Mouse (Mus musculus) 3T3-L1 (cell line): ENCODE results near the gene Bmpr1a.
"Not testable (repeated sequence)": the region's sequence is repeated elsewhere in the genome, so short reads cannot be mapped to it uniquely, and the experiment has no call there.

Source experiments
- DNase-seq: peaks from one replicate; pipeline ENCODE4 v3.0.0-alpha.2; 2015; ENCODE audit warnings: low read depth, low spot score

Gene Bmpr1a

DNA sequence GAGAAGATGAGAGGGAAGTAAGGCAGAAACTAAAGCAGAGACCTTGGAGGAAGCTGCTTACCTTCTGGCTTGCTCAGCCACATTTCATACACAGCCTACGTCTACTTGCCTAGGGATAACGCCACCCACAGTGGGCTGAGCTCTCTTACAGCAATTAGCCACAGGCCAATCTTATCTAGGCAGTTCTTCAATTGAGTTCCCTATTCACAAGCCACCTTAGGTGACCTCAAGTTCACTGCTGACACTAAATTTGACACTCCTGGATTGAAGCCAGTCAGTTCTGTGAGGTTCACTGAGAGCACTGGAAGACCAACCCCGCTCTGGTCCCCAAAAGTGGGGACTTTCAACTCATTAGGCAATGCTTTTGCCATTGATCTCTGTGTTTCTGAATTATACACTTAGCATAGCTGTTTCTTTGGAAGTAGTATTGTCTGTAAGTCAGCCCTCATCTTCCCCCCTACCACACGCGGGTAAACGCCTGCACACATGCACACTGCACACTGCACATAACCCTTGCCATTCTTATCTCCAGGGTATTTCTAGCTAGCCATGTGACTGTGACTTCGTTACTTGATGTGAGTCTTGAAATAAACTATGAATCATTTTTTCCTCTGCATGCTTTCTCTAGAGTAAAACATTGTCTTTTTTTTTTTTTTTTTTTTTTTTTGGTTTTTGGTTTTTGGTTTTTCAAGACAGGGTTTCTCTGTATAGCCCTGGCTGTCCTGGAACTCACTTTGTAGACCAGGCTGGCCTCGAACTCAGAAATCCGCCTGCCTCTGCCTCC is 120.0 kb downstream of the Bmpr1a start:
- peak; percentile 50 for DNase-seq

DNA sequence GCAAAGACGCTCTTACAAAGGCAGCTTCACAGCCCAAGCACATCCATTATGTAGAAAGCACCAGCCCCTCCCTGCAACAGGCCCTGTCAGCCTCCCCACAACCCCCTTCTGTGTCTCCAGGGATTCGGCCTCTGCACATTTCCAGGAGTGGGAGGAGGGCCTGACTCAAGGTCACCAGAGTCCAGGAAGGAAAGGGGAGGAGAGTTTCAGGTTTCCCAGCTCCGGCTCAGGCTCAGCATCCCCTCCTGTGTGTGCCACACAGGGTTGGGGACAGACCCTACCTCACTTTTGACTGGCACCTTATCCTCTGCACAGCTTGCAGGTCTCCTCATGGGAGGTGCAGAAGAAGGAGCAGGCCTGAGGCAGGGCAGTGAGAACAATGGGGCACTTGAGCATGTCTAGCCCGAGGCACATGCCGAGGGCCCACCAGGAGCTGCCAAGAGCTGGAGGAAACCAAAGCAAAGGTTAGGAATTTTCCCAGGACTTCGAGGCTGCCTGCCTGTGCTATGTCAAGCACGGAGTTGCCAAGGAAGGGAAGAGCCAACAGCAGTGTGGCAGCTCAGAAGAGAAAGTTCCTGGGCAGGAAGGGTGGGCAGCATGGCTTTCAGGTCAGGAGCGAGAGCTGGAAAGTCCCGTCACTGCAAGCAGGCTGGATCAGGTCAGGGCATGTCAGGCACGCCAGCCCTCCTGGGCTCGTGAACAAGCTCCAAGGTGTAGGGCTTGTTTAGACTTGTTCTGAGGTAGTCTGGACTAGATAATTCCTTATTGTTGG is 124.4 kb downstream of the Bmpr1a start:
- peak; percentile 89 for DNase-seq

DNA sequence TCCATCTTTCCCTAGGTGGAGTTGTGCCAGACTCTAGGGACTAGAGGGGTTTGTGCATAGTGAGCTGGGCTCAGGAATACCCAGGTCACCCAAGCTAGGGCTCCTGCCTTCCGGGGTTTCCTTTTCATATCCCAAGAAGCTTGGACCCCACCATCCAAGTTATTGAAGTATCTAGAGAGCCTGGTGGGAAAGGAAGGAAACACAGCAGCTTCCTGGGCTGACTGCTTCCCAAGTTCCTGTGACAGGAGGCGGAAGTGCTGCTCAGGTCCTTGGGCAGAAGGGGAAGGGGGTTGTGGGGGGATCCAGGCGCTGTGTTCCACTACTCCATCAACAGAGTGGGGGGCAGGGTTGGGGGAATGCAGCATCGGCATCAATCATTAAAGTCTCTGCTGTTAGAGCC is 126.0 kb downstream of the Bmpr1a start:
- no peak for DNase-seq

DNA sequence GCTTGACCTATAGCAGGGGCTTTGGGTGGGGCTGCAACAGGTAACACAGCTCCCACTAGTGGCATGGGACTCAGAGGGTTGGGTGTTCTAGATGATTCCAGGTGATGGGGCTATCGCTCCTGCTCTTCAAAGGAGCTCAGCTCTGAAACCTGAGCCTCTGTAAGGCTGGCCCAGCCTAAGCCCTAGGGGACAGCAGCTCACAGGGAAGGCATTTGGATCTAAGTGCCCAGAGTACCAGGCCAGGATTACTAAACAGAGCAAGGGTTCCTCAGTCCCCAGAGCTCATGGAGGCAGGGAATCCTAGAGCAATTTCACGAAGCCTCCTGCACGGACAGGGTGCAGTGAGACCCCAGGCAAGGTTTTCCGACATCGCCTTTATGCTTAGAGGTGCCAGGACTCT is 127.2 kb downstream of the Bmpr1a start:
- DNase-seq: peak; percentile 75

DNA sequence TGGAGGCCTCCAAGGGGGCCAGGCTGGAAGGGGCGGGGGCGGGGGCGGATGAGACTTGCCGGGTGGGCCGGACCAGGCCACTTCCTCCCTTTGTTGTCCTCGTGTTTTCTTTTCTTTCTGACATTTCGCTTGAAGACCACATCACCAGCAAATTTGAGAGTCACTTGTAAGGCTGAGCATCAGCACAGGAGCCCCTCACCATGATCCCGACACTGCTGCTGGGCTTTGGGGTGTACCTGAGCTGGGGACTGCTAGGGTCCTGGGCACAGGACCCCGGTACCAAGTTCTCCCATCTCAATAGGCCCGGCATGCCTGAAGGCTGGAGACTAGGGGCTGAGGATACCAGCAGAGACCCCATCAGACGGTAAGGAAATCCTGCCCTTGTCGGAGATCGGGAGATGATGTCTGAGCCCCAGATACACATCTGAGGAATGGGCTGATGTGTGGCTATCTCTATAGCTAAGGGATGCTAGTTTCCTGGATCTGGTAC is 127.7 kb downstream of the Bmpr1a start, which contains the start of gene Mmrn2:
Gene Mmrn2 (plus strand): TSS at position 51 of the 490 bp plus-strand sequence.
- no peak for DNase-seq

DNA sequence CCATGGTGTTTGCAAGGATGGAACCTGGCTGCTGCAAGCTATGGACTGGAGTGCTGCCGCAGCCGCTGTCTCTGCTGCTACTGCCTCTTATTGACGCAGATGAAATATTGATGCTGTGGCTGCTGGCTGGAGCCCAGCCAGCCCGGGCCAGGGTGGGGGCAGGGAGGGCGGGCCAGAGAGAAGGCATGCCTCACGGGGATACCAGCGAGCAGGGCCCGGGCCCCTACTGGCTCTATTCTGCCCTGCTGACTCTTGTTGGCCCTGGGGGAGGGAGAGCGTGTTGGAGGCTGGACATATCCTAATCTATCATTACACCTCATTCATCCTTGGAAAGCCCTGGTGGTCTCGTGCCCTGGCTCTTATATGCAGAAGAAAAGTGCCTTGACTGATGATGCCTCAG is 128.6 kb downstream of the Bmpr1a start, which contains the start of gene Sncg:
Gene Sncg (minus strand): TSS at position 213 of the 400 bp plus-strand sequence.
- no peak for DNase-seq

DNA sequence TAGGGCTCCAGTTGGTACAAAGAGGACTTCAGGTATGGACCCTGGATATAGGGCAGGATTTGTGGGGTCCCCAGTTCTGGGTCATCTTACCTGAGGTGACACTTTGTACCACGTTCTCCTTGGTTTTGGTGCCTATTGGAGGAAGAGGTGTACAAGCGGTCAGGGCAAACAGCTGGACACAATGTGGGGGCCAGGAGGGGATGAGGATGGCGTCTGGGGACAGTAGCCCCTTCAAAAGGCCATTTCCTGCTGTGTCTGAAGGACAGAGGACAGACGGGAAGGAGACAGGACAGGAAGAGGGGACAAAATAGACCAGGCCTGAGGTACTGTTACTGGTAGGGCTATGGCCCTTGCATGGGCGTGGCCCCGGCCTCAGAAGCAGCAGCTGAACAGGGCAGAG is 129.6 kb downstream of the Bmpr1a start:
- DNase-seq: no peak

DNA sequence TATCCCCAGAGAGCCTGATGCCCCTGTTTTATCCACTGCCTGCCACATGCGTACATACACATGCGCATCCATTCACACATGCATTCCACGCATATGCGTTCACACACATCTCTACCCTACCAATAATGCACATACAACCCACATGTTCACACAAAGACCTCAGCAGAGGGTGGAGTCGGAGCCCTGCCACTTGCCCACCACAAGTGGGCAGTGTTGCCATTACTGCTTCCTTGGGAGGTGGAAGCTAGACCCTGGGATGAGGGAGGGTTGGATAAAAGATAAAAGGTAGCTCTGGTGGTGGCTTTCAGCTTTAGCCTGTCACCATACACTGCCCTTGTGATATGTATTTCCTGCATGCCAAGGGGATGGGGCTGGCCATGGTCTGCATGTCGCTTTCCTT is 130.5 kb downstream of the Bmpr1a start:
- DNase-seq: peak; percentile 58

DNA sequence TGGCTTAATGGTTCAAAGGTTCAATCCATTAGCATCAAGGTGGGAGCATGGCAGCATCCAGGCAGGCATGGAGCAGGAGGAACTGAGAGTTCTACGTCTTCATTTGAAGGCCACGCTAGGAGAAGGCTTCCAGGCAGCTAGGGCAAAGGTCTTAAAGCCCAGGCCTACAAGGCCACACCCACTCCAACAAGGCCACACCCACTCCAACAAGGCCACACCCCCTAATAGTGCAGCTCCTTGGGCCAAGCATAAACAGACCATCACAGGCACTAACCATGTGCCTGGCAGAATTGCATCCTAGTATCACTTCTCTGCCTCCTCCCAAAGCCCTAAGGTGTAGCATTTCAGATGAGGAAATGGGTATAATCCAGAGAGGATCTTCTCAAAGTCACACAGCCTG is 131.4 kb downstream of the Bmpr1a start:
- DNase-seq: no peak

DNA sequence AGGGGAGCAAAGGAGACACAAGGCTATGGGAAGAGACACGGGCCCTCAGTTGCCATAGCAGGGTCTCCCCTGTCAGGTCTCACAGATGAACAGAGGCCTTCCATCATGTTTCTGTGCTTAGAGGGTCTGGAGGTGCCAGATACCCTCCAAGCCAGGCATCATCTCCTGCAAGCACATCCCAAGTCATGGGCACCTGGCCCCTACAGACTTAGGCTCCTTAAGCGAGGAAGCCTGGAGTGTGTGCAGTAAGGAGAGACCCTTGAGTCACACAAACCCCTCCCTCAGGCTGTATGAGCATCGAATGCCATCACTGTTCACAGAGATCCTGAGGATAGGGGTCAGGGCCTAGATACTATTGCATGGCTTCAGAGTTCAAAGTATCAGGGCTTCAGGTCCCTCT is 132.2 kb downstream of the Bmpr1a start:
- DNase-seq: no peak

DNA sequence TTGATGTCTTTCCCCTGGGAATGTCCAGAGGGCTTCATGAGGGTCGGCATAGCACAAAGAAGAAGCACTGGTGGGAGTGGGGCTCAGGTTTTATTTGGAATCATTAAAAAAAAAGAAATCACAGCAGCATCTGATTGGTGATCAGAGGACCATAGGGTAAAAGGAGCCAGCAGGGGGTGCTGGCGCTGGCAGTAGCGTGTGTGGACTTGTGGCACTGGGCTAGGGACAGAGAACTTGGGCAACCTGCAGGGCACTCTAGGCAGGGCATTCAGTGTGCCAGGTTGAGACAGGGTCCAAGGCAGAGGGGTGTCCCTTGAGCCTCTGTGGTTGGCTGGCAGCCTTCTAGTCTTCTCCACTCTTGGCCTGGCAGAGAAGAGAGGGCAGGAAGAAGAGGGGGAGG is 132.9 kb downstream of the Bmpr1a start:
- DNase-seq: peak; percentile 27

DNA sequence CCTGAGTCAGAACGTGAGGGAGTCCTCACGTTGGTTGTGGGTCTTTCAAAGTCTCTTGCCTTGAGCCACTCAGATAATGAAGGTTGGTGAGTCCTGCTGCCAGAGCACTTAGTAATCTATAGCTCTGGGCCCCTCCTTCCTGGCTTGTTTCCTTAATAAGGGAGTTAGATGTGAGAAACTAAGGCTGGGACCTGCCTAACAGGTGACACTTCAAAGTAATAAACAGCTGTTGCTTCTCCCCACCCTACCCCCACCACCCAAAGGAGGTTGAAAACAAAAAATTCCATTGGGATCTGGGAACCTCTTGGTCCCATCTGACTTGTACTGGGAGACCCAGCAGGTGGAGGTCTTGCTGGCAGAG is 138.0 kb downstream of the Bmpr1a start:
- no peak for DNase-seq

DNA sequence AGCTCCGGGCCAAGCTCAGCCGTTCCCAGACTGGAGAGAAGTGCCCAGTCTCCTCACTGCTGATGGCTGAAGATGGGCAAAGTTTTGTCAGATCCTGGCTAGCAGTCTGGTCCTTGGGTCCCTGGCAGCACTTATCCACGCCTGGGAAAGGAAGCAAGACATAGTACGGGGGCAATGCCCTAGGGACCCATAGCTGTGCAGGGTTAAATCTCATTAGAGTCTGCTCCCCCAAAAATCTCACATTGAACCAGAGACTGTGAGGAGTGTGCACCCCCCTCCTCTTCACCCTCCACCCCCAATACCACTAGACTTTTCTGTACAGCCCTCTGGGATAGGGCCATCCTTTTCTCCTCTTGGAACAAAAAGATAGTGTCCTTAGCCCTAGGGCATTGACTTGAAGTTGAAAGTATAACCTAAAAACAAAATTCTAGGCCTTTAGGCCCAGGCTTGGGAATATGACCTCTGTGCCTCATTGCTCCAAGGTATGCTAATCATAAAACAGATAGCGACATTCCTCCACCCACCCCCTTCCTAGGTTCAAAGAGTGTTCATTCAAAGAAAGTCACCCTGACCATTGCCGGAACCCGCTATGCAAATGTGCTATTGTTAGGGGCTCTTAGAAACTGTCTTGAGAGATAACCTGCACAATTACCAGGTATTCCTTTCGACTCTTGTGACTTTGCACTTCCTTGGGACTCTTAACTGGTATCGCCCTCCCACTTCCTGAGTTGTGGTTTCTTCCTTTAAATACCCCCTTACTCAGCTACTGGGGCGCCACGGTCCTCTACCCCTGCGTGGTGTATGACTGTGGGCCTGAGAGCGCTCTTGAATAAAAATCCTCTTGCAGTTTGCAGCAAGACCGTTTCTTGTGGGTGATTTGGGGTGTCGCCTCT is 138.6 kb downstream of the Bmpr1a start:
- DNase-seq: not testable (repeated sequence)

DNA sequence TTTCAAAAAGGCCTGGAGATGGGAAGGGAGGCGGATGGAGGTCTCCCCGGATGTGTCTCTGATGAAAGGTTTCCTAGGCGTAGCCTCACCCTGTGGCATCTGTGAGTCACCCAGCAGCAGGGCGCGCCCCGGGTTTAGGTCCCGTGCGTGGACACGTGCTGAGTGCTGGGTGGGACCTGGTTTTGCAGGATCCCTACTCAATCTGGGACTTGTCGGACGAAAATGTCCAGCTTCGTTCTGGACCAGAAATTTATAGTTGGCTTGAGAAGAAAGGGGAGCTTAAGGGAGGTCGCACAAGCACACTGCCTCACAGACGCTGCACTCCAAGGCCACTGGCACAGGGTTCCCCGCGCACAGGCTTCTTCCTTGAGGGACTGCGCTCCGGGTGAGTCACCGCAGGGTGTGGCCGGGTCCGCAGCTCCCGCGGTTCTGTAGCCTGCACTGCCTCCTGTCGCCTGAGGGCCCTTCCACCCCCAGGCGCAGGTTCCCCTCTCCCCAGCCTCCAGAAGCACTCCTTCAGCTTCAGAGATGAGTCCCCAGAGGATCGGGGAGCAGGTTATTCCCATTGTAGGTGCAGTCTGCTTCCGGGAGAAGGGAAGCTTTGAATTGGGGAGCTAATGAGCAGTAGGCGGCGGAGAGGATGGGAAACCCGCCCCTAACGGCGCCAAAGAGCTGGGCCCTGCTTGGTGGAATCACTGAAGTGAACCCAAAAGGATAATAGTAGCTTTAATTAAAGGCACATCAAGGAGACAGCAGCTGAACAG is 139.5 kb downstream of the Bmpr1a start:
- peak; percentile 89 for DNase-seq

DNA sequence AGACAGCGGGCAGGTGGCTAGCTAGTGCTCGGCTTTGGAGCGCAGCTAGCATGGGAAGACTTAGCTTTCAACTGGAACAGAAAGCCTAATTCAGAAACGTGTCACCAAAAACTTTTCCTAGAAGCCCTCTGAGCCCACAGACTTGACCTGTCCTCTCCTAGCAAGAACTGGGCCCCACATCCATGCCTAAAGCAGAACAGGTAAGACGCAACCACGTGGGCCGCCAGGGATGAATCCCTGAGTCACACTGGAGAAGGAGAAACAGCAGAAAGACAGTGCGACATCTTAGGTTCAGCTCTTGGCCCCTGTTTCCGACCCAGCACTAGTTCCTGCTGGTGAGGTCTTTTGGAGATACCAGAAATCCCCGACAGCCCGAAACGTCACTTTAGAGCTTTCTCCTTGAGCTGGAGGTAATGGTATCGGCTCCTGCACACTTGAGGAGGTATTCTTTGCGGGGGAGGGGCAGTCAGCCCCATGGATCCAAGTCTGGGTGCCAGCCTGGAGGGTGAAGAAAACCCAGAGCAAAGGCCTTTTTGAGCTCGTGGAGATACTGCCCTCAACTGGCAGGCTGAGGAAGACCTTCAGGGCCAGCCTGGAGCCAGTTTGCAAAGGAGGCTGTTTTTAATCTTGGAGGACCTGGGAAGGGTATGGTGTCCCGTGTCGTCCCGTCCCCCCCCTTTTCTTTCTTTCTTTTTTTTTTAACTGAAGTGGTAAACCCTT is 140.3 kb downstream of the Bmpr1a start:
- DNase-seq: peak; percentile 91

DNA sequence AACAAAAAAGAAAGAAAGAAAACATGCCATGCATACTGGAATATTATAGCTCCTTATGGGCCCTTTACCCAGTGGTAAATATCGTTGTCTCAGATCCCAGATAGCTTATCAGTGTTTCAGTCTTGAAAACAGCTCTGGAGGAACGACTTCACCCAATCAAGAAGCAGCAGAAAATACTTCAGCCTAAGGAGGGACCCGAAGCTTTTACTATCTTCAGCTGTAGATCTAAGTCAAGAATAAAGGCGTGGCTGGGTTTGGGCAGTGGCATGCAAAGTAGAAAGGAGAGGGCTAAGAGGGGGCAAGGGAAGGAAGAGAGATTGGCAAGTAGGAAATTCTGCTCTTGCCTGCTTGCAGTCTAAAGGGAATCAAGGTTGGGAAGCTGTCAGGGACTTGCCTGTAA is 141.0 kb downstream of the Bmpr1a start:
- DNase-seq: no peak
